Mouse (Mus musculus) liver, postnatal 0 days (tissue): ENCODE measurements around the gene Ube2e3.

Experiments
- CTCF ChIP-seq: sonication (generic); IDR thresholded peaks from 2 replicates; pipeline ENCODE4 v1.5.1; 2016; ENCODE audit warnings: antibody characterized with exemption, low read depth
- EP300 ChIP-seq: IDR thresholded peaks from 2 replicates; pipeline ENCODE4 v1.6.1; 2016; ENCODE audit warnings: antibody characterized with exemption, low read depth, mild to moderate bottlenecking

- no peak for TF ChIP-seq CTCF
- no peak for TF ChIP-seq EP300
Measured at GRCm38 (mm10) chr2:78964995-78965394, 97.1 kb downstream of the Ube2e3 start.
